Mouse (Mus musculus): ENCODE results near the gene Lman2l.
A peak's percentile ranks its signal among the peaks of the same experiment; 100 is the strongest.

Gene Lman2l

GRCm38 (mm10) chr1:36458169-36458568 lies 13.1 kb upstream of the Lman2l start:
- no peak for DNase-seq (ENCODE audit: low spot score)

DNA sequence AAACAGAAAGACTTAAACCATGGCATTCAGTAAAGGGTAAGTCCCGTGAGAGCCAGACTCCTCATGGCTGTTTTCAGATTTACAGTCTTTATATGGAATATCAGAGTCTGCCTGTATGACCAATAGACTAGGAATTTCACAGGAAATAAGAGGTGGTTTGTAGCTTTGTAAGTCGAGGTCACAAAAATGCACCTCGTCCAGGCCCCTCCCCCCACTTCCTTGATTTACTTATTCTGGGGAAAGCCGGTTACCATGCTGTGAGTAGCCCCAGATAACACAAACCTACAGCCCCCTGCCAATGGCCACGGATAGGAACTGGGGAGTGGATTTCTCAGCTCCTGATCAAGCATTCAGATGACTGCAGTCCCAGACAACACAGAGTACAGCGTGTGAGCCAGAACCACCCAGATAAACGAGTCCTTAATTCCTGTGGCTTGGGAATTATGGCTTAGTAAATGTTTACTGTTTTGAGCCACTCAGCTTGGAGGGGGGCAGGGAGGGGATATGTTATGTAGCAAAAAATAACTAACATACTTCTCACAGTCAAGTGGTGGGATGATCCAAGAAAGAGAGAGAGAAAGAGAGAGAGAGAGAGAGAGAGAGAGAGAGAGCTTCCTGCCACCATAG lies 12.4 kb upstream of the Lman2l start:
- DNase-seq (ENCODE audit: low spot score) = no peak

- no peak for DNase-seq (ENCODE audit: low spot score)
These were observed 9.2 kb upstream of the Lman2l start for GRCm38 (mm10) chr1:36454055-36454815.

- no peak for DNase-seq (ENCODE audit: low spot score)
These were observed 1.8 kb upstream of the Lman2l start for GRCm38 (mm10) chr1:36446841-36447240.

DNA sequence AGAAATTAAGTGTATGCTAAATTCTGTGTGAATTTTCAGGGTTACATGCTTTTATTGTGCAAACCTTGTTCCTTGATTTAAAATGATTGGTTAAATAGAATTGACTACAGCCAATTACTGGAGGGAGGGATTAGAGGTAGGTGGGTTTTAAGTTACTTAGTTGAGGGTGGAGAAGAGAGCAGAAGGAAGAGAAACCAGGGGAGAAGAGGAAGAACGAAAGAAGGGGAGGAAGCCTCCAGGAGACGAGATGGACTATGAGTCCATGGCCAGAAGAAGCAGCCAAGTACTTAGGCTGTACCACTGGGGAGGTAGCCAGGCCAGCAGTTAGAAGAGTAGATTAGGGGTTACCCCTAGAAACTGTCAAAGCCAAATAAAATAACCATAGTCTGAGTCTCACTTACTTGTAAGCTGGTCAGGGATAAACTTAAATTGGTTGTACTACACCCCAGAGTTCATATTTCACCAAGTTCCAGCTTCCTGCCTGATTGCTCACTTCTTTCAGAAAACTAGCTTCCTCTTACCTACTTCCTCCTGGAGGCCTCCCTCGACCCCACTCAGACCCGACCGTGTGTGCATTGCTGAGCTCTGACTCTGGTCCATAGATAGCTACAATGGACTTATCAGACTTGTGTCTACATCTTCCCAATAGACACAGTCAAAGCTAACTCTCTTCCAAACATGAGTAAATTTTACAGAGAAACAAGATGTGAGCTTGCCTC lies 1.2 kb upstream of the Lman2l start:
- DNase-seq (ENCODE audit: low spot score) = no peak

DNA sequence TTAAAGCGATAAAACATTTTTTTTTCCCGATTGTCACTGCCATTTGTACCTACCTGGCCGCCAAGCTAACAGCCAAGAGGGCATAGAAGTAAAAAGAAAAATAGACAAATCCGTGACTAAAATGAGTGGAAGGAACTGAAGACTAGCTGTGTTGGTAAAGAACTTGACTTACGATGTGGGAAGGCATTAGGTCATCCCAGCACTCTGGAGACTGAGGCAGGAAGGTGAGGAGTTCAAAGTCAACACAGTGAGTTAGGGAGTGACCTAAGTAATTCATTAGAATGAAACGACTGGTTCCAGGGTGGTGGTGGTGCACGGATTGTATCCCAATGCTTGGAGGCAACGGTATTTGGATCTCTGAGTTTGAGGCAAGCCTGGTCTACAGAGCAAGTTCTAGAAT lies 437 bp upstream of the Lman2l start:
- DNase-seq (ENCODE audit: low spot score) = no peak

DNA sequence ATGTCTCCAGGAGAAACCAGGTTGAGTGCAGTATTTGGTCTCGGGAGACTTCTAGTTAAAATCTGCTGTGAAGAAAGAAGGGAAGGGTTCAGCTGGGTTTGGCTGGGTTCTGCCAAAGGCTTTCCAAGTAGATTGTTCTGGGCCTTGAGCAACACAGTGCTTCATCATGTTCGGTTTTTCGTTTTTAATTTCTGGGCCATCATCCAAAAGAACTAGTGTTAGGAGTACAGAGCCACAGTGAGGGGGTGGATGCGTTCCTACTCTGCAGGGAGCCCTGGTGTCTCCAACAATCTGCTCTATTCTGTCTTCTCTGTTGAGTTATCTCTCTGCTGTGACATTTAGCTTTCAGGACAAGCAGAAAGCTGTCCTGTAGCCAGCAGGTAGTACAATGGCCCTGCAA lies 4.0 kb downstream of the Lman2l start:
- peak; percentile 45 for DNase-seq (ENCODE audit: low spot score)

DNA sequence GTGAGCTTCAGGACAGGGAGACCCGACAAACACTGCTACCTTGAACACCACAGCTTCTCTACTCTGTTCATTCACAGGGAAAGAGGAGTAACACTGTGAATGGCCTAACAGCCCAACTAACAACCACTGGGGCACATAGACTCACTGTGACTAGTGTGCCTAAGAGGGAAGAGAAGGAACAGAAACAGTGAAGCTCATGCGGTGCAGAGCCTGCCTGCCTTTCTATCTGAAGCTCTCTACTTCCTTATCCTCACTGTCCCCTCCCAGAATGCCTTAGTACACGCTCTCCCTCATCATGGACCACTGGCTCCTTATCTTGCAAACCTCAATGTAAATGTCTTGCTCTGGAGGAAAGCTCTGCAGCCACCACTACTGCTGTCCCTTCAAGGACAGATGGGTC lies 7.8 kb downstream of the Lman2l start:
- DNase-seq (ENCODE audit: low spot score) = no peak

GRCm38 (mm10) chr1:36436515-36436914 lies 8.6 kb downstream of the Lman2l start:
- DNase-seq (ENCODE audit: low spot score) = no peak

DNA sequence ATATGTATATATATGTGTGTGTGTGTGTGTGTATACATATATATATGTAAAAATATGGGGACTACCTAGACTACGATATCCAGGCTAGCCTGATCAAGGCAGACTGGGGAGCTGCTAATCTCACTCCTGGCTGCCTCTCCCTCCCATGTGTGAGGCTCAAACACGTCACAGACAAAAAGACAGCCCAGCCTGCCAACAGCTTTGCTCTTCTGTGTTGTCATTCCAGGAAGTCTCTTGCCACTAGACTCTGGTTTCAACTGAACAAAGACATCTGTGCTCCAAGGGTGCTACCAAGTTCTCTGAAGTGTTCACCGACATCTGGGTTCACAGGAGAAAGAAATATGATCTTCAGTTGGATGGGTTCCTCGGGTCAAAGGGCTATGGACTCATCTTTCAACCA lies 10.0 kb downstream of the Lman2l start:
- DNase-seq (ENCODE audit: low spot score) = no peak

GRCm38 (mm10) chr1:36433616-36434015 lies 11.5 kb downstream of the Lman2l start:
- DNase-seq (ENCODE audit: low spot score) = no peak

GRCm38 (mm10) chr1:36432999-36433398 lies 12.1 kb downstream of the Lman2l start:
- DNase-seq (ENCODE audit: low spot score) = no peak

GRCm38 (mm10) chr1:36429511-36429910 lies 15.6 kb downstream of the Lman2l start:
- no peak for DNase-seq (ENCODE audit: low spot score)

- no peak for DNase-seq (ENCODE audit: low spot score)
These were observed 40.5 kb downstream of the Lman2l start for GRCm38 (mm10) chr1:36404531-36404930.

DNA sequence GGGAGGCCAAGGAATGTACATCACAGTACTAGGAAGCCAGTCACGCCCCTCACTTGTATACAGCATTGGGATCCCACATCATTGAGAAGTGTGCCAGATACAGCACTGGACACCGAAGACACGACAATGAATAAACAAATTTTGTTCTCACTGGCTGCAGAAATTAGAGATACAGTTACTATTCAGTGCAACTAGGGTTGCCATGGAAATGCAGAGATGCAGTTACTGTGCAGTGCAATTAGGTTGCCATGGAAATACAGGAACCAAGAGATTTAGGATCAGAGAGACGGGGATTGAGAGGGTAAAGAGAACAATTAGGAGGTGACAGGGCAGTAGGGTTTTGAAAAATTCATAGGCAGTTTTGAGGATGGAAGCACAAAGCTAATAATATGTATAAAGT lies 43.6 kb downstream of the Lman2l start:
- no peak for DNase-seq (ENCODE audit: low spot score)

GRCm38 (mm10) chr1:36397041-36397440 lies 48.0 kb downstream of the Lman2l start:
- no peak for DNase-seq (ENCODE audit: low spot score)

GRCm38 (mm10) chr1:36379582-36379981 lies 65.5 kb downstream of the Lman2l start:
- no peak for DNase-seq (ENCODE audit: low spot score)

DNA sequence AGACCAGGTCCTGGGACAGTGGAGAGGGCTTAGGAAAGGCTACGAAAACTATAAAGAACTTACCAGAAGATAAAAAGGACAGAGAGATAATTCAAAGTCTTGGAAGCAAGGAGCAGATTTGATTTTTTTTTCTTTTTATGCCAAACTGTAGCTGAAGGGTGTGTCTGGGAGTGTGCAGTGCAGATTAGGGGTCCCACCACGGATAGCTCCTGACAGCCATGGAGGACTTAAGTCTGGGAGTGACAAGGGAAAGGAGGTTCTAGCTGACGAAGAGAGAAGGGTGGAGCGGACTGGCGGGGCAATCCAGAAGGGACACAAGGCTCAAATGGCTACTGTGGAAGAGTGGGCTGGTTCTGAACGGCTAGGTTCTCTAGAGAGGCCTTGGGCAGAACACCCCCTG lies 66.2 kb downstream of the Lman2l start:
- DNase-seq (ENCODE audit: low spot score) = no peak

DNA sequence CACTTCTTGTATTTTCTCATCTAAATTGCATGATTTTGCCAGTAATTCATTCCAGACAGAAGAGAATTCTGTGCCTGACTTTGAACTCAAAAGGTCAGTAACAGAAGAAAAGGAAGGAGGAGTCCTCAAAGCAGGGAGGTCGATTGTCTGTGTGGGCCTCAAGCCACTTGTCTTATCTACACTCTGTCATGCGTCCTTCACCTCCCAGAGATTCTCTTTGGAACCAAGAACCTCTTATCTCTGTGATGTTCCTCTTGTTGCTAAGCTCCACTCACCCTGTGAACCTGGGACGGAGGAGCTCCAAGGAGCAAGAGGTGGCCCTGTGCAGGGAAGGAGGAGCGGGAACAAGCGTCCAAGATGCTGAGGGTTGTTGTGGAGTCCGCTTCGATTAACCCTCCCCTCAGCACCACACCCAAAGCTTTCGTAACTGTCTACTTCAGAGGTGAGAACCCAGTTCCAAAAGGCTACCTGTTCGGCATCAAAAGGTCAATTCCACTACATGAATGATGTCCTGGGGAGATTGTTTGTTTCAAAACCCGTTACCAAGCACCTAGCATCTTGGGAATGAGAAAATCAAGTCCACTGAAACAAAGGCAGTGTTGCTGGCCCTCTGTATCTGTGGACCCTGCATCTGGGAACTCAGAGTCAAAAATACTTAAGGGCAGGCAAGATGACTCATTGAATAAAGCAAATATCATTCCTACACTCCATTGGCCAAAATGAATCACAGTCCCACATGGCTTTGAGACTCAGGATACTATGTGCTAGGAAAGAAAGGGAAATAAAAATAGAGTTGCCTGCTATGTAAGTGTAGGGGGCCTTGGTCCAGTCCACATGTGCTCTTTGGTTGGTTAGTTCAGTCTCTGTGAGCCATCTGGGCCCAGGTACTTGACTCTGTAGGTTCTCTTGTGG lies 72.9 kb downstream of the Lman2l start, which contains the start of gene Fer1l5:
Gene Fer1l5, plus strand, starts transcription at position 358 of the 912 bp plus-strand sequence.
- DNase-seq (ENCODE audit: low spot score) = peak; percentile 19

GRCm38 (mm10) chr1:36370918-36371317 lies 74.2 kb downstream of the Lman2l start:
- DNase-seq (ENCODE audit: low spot score) = peak; percentile 53
